Mouse (Mus musculus): ENCODE measurements at regions not wholly inside any gene's neighbourhood (a gene's known extent, or its start where the extent isn't known, plus 50 kb on each side); places are given as distances from the start of the nearest gene placed in this dataset.

GRCm38 (mm10) chr14:25190680-25191270, 268.2 kb upstream of the Zmiz1 start:
- no peak overlapping the region for H3K9ac ChIP-seq (ENCODE audit: low read depth, low read length)

GRCm38 (mm10) chr14:25196820-25197219, 262.2 kb upstream of the Zmiz1 start:
- no peaks in the 10 kb centered on the region for H3K27me3 ChIP-seq (ENCODE audit: insufficient read depth, low read length)
- H3K4me3 ChIP-seq (replicated peaks; ENCODE audit: low read depth, low read length): no peak overlapping the region
- peaks cover 20% of the 10 kb centered on the region; the same call in 1 of the 2 replicates for H3K4me1 ChIP-seq (replicated peaks; ENCODE audit: insufficient read depth, low read length)
- H3K9me3 ChIP-seq (replicated peaks; ENCODE audit: low read length): no peaks in the 10 kb centered on the region
- no peak for TF ChIP-seq CTCF (IDR thresholded peaks at IDR 0.05; ENCODE audit: low read depth)
- H3K4me2 ChIP-seq (ENCODE audit: low read length): no peak overlapping the region
- 44% methylated on average over 5 of the region's 5 CpGs for WGBS
- ATAC-seq (replicated peaks; ENCODE audit: low FRiP score, low read depth): no peak
- no peak overlapping the region for H3K9ac ChIP-seq (ENCODE audit: low read depth, low read length)
- H3K36me3 ChIP-seq (ENCODE audit: insufficient read depth, low read length): no peaks in the 10 kb centered on the region
- no peak overlapping the region for H3K27ac ChIP-seq
- DNase-seq (ENCODE audit: low spot score): no peak

More at GRCm38 (mm10) chr14:25190680-25191270, 268.2 kb upstream of the Zmiz1 start:
- TF ChIP-seq CTCF (IDR thresholded peaks at IDR 0.05; ENCODE audit: low read depth): no peak
- DNase-seq (ENCODE audit: low spot score) (no peak), ATAC-seq (replicated peaks; ENCODE audit: low FRiP score, low read depth) (no peak)
- Histone ChIP-seq H3K36me3 (ENCODE audit: insufficient read depth, low read length) (no peaks in the 10 kb centered on the region), H3K4me2 (ENCODE audit: low read length) (no peak overlapping the region), H3K27ac (no peak overlapping the region), H3K4me1 (replicated peaks; ENCODE audit: insufficient read depth, low read length) (peaks cover 14% of the 10 kb centered on the region), H3K27me3 (ENCODE audit: insufficient read depth, low read length) (no peaks in the 10 kb centered on the region), H3K9me3 (replicated peaks; ENCODE audit: low read length) (no peaks in the 10 kb centered on the region), H3K4me3 (replicated peaks; ENCODE audit: low read depth, low read length) (no peak overlapping the region)
- 73% methylated on average over 10 of the region's 10 CpGs for WGBS

- H3K9ac ChIP-seq (ENCODE audit: low read depth, low read length): no peak overlapping the region
- H3K9me3 ChIP-seq (replicated peaks; ENCODE audit: low read length): no peaks in the 10 kb centered on the region
- H3K36me3 ChIP-seq (ENCODE audit: insufficient read depth, low read length): no peaks in the 10 kb centered on the region
- H3K27ac ChIP-seq: 0 out of 2 replicates have a peak overlapping the region, but pooled peaks have one; percentile 40
- TF ChIP-seq CTCF (IDR thresholded peaks at IDR 0.05; ENCODE audit: low read depth): no peak
- DNase-seq (ENCODE audit: low spot score) (no peak), ATAC-seq (replicated peaks; ENCODE audit: low FRiP score, low read depth) (no peak)
- H3K4me1 ChIP-seq (replicated peaks; ENCODE audit: insufficient read depth, low read length): peaks cover 26% of the 10 kb centered on the region; the same call in 1 of the 2 replicates
- no peak overlapping the region for H3K4me3 ChIP-seq (replicated peaks; ENCODE audit: low read depth, low read length)
- no peak overlapping the region for H3K4me2 ChIP-seq (ENCODE audit: low read length)
- H3K27me3 ChIP-seq (ENCODE audit: insufficient read depth, low read length): no peaks in the 10 kb centered on the region
- 73% methylated on average over 3 of the region's 3 CpGs for WGBS
Observed at GRCm38 (mm10) chr14:25199900-25200299, 259.1 kb upstream of the Zmiz1 start.

DNA sequence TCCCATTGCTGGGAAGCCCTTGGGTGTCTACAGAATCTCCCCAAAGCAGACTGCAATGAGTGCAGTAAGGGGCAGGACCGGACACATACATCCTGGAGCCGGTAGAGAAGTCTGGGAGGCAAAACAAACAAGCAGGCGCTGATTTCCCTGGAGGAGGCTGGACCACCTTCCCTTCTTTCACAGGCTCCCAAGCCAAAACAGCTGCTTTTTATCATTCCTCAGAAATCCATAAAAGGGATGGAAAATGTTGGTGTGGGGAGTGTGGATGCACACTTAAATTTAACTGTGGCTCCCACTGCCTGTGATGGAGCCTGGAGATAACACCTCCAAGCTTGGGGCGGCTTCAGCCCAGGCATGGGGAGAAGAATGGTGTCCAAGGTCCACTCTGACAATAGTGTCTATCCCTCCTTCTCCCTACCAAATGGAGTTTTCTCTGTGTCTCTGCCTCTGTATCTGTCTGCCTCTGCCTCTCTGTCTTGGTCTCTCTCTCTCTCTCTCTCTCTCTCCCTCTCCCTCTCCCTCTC, 258.3 kb upstream of the Zmiz1 start:
- WGBS: 43% methylated on average over 4 of the region's 4 CpGs
- H3K4me1 ChIP-seq (replicated peaks; ENCODE audit: insufficient read depth, low read length): peaks cover 22% of the 10 kb centered on the region; the same call in 1 of the 2 replicates
- no peaks in the 10 kb centered on the region for H3K9me3 ChIP-seq (replicated peaks; ENCODE audit: low read length)
- H3K4me3 ChIP-seq (replicated peaks; ENCODE audit: low read depth, low read length): no peak overlapping the region
- H3K27me3 ChIP-seq (ENCODE audit: insufficient read depth, low read length): no peaks in the 10 kb centered on the region
- peak overlapping the region; percentile 63 for H3K27ac ChIP-seq
- no peak overlapping the region for H3K9ac ChIP-seq (ENCODE audit: low read depth, low read length)
- ATAC-seq (replicated peaks; ENCODE audit: low FRiP score, low read depth) (no peak), DNase-seq (ENCODE audit: low spot score) (peak; percentile 81)
- H3K36me3 ChIP-seq (ENCODE audit: insufficient read depth, low read length): no peaks in the 10 kb centered on the region
- TF ChIP-seq CTCF (IDR thresholded peaks at IDR 0.05; ENCODE audit: low read depth): no peak
- H3K4me2 ChIP-seq (ENCODE audit: low read length): no peak overlapping the region

DNA sequence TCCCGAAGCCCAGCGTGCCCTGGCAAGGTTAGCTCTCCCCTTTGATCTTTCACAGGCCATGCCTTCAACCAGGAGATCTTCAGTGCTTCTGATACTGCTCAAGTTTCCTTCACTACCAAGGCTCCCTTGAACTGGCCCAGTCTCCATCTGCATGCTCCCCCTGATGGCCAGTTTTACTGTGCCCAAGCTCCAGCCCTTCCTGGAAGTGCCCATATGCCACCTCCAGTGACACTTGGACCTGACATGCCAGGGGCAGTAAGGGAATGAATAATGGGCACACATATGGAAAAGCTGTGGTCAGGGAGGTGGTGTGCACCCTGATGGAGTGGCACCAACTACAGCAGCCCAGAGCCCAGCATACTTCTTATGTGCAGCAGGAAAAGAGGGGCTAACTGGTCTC, 256.7 kb upstream of the Zmiz1 start:
- Histone ChIP-seq H3K4me3 (replicated peaks; ENCODE audit: low read depth, low read length) (no peak overlapping the region), H3K4me1 (replicated peaks; ENCODE audit: insufficient read depth, low read length) (peaks cover 32% of the 10 kb centered on the region), H3K4me2 (ENCODE audit: low read length) (no peak overlapping the region), H3K27ac (0 out of 2 replicates have a peak overlapping the region, but pooled peaks have one; percentile 11), H3K36me3 (ENCODE audit: insufficient read depth, low read length) (no peaks in the 10 kb centered on the region), H3K27me3 (ENCODE audit: insufficient read depth, low read length) (no peaks in the 10 kb centered on the region), H3K9ac (ENCODE audit: low read depth, low read length) (no peak overlapping the region), H3K9me3 (replicated peaks; ENCODE audit: low read length) (no peaks in the 10 kb centered on the region)
- WGBS: 44% methylated on average over 2 of the region's 2 CpGs
- DNase-seq (ENCODE audit: low spot score): no peak
- TF ChIP-seq CTCF (IDR thresholded peaks at IDR 0.05; ENCODE audit: low read depth): peak; percentile 52
- no peak for ATAC-seq (replicated peaks; ENCODE audit: low FRiP score, low read depth)

DNA sequence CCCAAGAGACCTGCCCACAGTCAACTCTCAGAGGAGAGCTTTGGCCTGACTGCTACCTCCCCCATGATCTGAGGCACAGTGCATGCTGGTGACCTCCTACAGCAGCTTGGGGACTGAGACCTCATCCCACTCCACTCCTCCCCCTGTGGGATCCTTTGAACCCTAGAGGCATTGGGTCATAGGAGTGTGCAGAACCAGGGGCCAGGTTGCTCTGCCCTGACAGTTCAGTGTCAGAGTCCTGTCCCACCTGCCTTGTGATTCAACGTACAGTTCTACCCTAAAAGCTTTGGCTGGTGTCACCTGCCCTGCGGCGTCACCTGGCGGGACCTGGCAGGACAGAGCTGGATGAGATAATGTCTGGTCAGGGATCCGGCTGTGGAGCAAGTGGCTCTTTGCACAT, 254.9 kb upstream of the Zmiz1 start:
- DNase-seq (ENCODE audit: low spot score): no peak
- peak; percentile 77 for ATAC-seq (replicated peaks; ENCODE audit: low FRiP score, low read depth)
- Histone ChIP-seq H3K9me3 (replicated peaks; ENCODE audit: low read length) (no peaks in the 10 kb centered on the region), H3K4me2 (ENCODE audit: low read length) (no peak overlapping the region), H3K27ac (peak overlapping the region; percentile 6; the same call in 1 of the 2 replicates), H3K36me3 (ENCODE audit: insufficient read depth, low read length) (no peaks in the 10 kb centered on the region), H3K4me1 (replicated peaks; ENCODE audit: insufficient read depth, low read length) (peaks cover 49% of the 10 kb centered on the region), H3K4me3 (replicated peaks; ENCODE audit: low read depth, low read length) (no peak overlapping the region), H3K27me3 (ENCODE audit: insufficient read depth, low read length) (no peaks in the 10 kb centered on the region), H3K9ac (ENCODE audit: low read depth, low read length) (no peak overlapping the region)
- TF ChIP-seq CTCF (IDR thresholded peaks at IDR 0.05; ENCODE audit: low read depth): no peak
- 76% methylated on average over 5 of the region's 5 CpGs for WGBS
